Mouse (Mus musculus): ENCODE measurements around the gene Palmd.
A peak's percentile ranks its signal among the peaks of the same experiment; 100 is the strongest.

The Palmd gene

GRCm38 (mm10) chr3:116960414-116960813, 8.4 kb downstream of the Palmd start:
- DNase-seq (ENCODE audit: low spot score): no peak

- no peak for DNase-seq (ENCODE audit: low spot score)
Measured at GRCm38 (mm10) chr3:116955061-116955460, 13.7 kb downstream of the Palmd start.

GRCm38 (mm10) chr3:116953366-116953765, 15.4 kb downstream of the Palmd start:
- DNase-seq (ENCODE audit: low spot score): no peak

- DNase-seq (ENCODE audit: low spot score): no peak
Measured at GRCm38 (mm10) chr3:116952242-116952899, 16.4 kb downstream of the Palmd start.

GRCm38 (mm10) chr3:116951489-116951888, 17.3 kb downstream of the Palmd start:
- DNase-seq (ENCODE audit: low spot score): no peak

- no peak for DNase-seq (ENCODE audit: low spot score)
Measured at GRCm38 (mm10) chr3:116950665-116951115, 18.1 kb downstream of the Palmd start.

GRCm38 (mm10) chr3:116946476-116946875, 22.3 kb downstream of the Palmd start:
- DNase-seq (ENCODE audit: low spot score): no peak

GRCm38 (mm10) chr3:116943422-116943821, 25.4 kb downstream of the Palmd start:
- DNase-seq (ENCODE audit: low spot score): no peak

GRCm38 (mm10) chr3:116942751-116943150, 26.0 kb downstream of the Palmd start:
- no peak for DNase-seq (ENCODE audit: low spot score)

- DNase-seq (ENCODE audit: low spot score): no peak
Measured at GRCm38 (mm10) chr3:116941559-116942117, 27.1 kb downstream of the Palmd start.

GRCm38 (mm10) chr3:116940804-116941558, 27.8 kb downstream of the Palmd start:
- DNase-seq (ENCODE audit: low spot score): no peak

GRCm38 (mm10) chr3:116936934-116937691, 31.7 kb downstream of the Palmd start:
- DNase-seq (ENCODE audit: low spot score): peak; percentile 37

- DNase-seq (ENCODE audit: low spot score): no peak
Measured at GRCm38 (mm10) chr3:116933158-116933557, 35.6 kb downstream of the Palmd start.

GRCm38 (mm10) chr3:116928994-116929393, 39.8 kb downstream of the Palmd start:
- DNase-seq (ENCODE audit: low spot score): peak; percentile 70

GRCm38 (mm10) chr3:116923042-116923441, 45.7 kb downstream of the Palmd start:
- no peak for DNase-seq (ENCODE audit: low spot score)

GRCm38 (mm10) chr3:116921535-116921934, 47.3 kb downstream of the Palmd start:
- DNase-seq (ENCODE audit: low spot score): no peak

- DNase-seq (ENCODE audit: low spot score): peak; percentile 30
Measured at GRCm38 (mm10) chr3:116917016-116917415, 51.8 kb downstream of the Palmd start.

- DNase-seq (ENCODE audit: low spot score): no peak
Measured at GRCm38 (mm10) chr3:116914931-116915330, 53.9 kb downstream of the Palmd start.

- no peak for DNase-seq (ENCODE audit: low spot score)
Measured at GRCm38 (mm10) chr3:116914374-116914773, 54.4 kb downstream of the Palmd start.

GRCm38 (mm10) chr3:116906596-116906995, 62.2 kb downstream of the Palmd start:
- DNase-seq (ENCODE audit: low spot score): no peak

- DNase-seq (ENCODE audit: low spot score): no peak
Measured at GRCm38 (mm10) chr3:116905898-116906297, 62.9 kb downstream of the Palmd start.

GRCm38 (mm10) chr3:116904158-116904557, 64.6 kb downstream of the Palmd start:
- peak; percentile 84 for DNase-seq (ENCODE audit: low spot score)
